Mouse (Mus musculus): ENCODE measurements around the gene Mast4.

DNA sequence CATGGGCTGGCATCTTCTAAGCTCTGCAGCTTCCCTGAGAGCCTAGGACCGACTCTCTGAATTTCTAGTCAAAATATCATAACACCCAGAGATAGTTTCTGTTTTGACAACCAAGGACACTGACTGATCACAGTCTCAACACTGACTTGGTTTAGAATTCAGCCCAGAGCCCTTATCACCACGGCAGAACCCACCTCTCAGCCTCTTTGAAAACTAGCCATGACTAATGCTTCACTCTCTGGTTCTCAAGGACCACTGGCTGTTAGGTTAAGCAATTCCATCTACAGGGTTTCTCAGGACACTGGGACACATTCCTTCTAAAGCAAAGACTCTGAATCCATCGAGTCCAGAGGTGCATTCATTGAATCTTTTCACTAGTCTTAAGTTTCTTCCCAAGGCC, 79.4 kb downstream of the Mast4 start:
- no peak for TF ChIP-seq CTCF (IDR thresholded peaks at IDR 0.05; ENCODE audit: low read depth, low read length)
- TF ChIP-seq POLR2A (IDR thresholded peaks at IDR 0.05; ENCODE audit: extremely low read depth, insufficient read depth, low read length), result no peak
